Mouse (Mus musculus) 3134 (cell line): ENCODE data around the gene Tspyl3.

Experiments
- DNase-seq: peaks from one replicate; pipeline ENCODE4 v3.0.0-alpha.2; 2011; ENCODE audit warnings: low spot score; ENCODE audit not compliant: insufficient read length; ENCODE audit errors: extremely low read depth

The Tspyl3 gene

GRCm38 (mm10) chr2:153228523-153228922 lies 3.3 kb upstream of the Tspyl3 start:
- no peak for DNase-seq

- no peak for DNase-seq
These were observed 2.7 kb upstream of the Tspyl3 start for GRCm38 (mm10) chr2:153227959-153228358.

- DNase-seq = no peak
These were observed 333 bp upstream of the Tspyl3 start for GRCm38 (mm10) chr2:153225595-153225953.

DNA sequence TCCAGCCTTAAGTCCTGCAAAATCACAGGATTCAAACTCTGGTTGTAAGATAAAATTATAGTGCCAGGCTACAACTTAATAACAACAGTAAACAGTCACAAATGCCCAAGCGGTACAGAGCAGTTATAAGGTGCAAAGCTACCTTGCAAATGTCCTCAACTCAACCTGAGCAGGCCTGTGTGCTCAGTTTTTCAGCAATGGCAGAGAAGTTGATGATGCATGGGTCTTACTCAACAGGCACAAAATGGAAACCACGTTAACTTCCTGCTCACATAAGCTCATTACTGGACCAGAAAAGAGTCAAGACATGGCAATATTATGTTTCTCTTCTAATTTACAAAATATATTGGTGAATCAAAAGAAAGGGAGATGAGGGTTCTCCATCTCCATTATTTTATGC lies 2.7 kb downstream of the Tspyl3 start:
- no peak for DNase-seq

- no peak for DNase-seq
These were observed 3.1 kb downstream of the Tspyl3 start for GRCm38 (mm10) chr2:153222130-153222529.

DNA sequence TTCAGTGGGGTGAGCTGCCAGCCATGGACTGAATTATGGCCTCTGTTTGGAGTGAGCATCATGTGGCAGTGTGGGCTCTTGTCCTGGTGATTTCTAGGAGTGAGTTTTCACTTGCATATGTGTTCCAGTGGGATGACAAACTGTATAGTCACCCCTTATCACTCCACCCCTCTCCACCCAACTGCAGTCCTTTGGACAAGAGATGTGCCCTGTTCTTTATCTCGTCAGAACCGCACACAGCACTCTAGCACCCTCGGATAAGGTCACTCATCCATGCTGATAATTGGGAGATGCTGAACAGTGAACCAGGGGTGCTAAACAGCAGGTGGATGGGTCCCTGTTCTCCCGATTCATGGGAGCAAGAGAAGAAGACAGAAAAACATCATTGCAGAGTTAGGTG lies 3.6 kb downstream of the Tspyl3 start:
- no peak for DNase-seq

GRCm38 (mm10) chr2:153218516-153218915 lies 6.7 kb downstream of the Tspyl3 start:
- no peak for DNase-seq

GRCm38 (mm10) chr2:153217826-153218340 lies 7.4 kb downstream of the Tspyl3 start:
- no peak for DNase-seq

DNA sequence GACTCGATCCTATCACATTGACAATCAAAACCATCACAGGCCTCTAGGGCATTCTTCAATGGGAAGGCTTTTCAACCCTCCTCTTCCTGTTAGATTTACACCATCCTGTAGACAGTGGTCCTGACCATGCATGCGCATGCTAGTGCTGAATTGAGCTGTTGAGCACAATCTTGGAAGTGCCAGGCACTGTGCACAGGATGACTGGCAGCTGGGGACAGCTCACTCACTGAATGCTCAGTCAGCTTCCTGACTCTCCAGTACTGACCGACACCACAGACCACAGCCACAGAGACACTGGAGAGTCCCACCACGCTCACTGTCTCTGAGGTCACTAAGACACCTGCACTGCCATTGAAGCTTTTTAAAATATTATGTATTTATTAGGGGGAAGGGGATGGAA lies 9.8 kb downstream of the Tspyl3 start:
- no peak for DNase-seq

DNA sequence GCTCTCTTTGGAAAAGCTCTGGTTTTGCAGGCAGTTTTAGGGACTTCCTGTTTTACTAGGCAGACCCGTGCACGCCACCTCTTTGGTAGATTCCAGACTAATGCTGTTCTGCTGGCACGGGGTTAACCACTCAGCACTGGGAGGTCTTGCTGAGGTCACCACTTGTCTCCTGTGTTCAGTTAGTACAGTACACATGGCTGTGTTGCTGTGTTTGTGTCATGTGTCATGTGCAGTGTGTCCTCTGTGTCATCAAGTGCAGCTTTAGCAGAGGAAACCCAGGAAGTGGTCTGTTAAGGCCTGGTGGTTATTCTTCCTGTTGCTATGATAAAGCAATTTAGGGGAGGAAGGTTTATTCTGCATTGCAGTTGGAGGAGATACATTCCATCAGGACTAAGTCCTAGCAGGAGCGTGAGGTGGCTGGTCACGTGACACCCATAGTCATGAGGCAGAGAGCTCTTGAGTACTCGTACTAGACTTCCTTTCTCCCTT lies 10.4 kb downstream of the Tspyl3 start:
- no peak for DNase-seq

GRCm38 (mm10) chr2:153213351-153213750 lies 11.9 kb downstream of the Tspyl3 start:
- DNase-seq = no peak

DNA sequence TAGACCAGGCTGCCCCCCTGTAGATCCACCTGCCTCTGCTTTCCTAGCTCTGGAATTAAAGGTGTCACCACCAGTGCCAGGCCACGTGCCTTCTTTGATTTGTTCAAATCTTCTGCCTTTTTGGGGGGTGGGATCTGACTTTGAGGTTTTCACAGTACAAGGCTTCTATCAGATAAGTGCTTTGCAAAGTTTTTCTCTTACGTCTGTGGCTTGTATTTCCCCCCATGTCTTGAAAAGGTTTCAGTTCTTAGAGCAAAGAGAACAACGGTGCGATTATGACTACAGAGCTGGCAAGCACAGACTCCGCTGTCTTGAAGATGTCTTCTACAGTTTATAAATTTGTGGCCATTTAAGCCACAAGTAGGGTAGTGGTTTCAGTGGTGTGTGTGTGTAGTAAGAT lies 13.8 kb downstream of the Tspyl3 start:
- no peak for DNase-seq

DNA sequence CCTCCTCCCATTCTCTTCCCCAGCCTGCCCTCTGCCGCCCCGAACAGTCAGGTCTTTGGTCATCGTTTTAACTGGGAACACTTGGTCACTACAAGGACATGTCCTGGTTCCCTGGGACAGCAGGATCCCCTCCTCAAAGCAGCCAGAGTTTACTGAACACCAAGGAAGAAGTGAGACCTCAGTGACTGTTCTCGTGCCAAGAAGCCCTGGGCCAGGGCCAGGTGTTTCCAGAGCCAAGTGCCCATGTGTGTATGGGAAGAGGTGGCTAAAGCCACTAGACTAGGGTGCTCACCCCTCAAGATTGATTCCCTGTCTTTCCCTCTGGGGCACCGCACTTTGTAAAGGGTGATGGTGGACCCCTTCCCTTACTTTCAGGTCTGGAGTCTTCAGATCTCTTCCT lies 16.0 kb downstream of the Tspyl3 start:
- no peak for DNase-seq

DNA sequence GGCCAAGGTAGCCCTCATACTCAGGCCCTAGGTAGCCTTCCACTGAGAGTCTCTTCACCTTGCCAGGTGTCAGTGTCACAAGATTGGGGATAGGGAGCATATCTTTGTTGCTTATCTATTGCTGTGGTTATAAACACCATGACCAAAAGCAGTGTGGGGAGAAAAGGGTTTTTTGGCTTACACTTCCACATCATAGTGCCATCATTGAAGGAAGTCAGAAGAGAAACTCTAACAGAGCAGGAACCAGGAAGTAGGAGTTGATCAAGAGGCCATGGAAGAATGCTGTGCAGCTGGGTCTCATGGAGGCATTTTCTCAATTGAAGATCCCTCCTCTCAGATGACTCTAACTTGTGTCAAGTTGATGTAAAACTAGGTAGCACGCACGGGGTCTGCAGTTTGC lies 17.1 kb downstream of the Tspyl3 start:
- no peak for DNase-seq

DNA sequence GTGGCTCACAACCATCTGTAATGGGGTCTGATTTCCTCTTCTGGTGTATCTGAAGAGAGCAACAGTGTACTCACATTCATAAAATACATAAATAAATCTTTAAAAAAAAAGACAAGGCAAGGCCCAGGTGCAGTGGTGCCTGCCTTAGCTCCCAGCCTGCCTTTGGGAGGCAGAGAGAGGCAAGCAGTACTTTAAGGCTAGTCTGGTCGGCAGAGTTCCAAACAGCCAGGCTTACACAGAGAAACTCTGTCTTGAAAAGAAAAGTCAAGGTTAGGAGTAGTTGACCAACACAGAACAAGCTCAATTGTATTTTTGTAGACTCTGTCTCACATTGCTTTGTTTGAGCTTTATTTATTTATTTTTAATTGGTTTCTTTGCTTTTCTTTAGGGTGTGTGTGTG lies 22.5 kb downstream of the Tspyl3 start:
- no peak for DNase-seq

- DNase-seq = no peak
These were observed 26.1 kb downstream of the Tspyl3 start for GRCm38 (mm10) chr2:153199114-153199513.

DNA sequence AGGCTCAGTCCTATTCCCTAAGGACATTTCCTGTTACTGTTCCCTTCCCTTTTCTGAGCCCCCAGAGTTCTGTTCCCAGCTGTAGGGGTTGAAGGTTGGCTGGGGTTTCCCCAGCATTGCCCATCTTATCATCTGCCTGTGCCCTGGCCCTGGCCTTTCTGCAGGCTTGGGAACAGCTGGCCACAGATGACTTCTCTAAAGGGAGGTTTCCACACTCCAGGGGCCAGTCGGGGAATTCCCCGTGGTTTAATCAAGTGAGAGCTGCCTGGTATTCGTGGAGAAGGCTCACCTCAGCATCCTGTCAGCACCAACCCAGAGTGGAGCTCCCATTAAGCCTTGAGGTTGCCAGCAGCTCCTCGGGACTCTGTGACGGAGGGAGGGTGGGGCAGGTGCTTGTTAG lies 26.8 kb downstream of the Tspyl3 start:
- no peak for DNase-seq

- no peak for DNase-seq
These were observed 31.0 kb downstream of the Tspyl3 start for GRCm38 (mm10) chr2:153194255-153194654.

- DNase-seq = no peak
These were observed 34.0 kb downstream of the Tspyl3 start for GRCm38 (mm10) chr2:153191242-153191641.

- DNase-seq = no peak
These were observed 37.4 kb downstream of the Tspyl3 start for GRCm38 (mm10) chr2:153187848-153188247.

DNA sequence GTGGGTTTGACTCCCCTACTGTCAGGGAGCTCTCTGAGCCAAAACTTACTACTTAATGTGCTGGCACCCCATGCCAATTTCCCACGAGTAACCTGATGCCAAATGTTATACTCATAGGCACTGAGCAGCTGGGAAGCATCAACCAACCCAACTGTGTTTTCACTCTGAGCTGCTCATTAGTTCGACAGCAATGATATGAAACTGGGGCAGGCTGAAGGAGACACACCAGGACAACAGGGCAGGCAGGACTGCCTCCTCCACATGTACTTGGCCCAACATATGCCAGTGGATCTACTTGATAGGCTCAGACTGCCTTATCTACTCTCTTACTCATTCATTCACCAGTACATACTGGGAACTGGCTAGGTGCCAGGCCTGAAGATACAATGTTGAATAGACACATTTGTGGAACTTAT lies 39.1 kb downstream of the Tspyl3 start:
- no peak for DNase-seq

DNA sequence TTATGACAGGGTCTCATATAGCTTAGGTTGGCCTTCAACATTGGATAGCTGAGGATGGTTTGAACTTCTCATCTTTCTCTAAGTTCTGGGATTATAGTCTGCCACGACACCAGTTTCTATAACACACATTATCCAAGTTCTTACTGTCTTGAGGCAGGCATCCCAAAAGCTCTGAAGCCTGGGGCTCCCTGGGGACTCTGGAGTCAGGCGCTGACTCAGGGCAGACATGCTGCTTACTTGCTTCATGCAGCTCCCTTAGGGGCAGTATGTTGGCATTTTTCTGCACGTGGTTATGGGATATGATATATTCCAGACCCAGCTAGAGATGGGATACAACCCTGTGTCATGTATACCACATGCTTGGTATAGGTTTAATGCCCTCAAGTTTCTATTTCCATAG lies 45.3 kb downstream of the Tspyl3 start:
- DNase-seq = no peak

DNA sequence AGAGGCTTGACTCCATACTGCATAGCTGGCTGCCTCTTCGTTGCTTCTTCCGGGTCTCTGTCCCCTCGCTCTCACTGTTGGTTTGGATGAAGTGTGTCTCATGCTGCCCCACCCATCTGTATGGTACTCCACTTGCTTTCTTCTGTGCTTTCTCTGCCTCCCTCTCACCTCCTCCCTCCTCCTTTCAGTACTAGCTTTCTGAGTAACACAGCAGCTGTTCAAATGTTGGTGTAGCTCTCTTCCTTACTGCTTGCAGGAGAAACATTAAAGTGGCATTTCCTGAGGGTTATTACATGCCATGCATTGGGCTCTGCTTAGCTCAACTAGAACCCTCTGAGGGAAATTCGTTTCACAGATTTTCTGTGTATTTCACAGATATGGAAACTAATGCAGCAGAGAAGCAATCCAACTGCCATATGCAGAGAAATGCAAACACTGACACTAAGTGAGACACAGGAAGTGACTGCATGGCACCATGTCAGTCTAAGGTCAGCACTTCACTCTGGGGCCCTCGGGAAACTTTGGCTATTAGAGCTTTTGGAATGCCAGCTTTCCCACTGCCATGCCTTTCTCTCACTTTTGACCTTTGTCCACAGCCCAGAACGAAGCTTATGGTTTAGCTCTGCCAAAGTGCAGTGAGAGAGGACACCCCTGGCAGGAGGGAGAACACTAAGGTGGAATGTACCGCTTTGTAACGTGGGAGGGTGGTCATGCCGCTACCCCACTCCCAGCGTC lies 45.9 kb downstream of the Tspyl3 start:
- no peak for DNase-seq
